Comparison of ENCODE assay signal across 8 mouse cellular contexts in genomic region chr3:117575928-117576254, GRCm38 (mm10). TPM values are rescaled to one million over a fixed set of nuclear protein-coding genes. Genes with fewer than 3 reads are reported as not detected.
DNase-seq lines count a peak whose midpoint lies in the region; ATAC-seq and TF ChIP-seq lines count a peak whose summit lies in the region.

No protein-coding gene starts in this region.

- peak; percentile 43; the same call in 1 of the 2 replicates for ATAC-seq in heart, embryonic 14.5 days (ENCODE audit: insufficient number of reproducible peaks, insufficient read depth, low FRiP score, low read depth)
- no peak for ATAC-seq in G1E (ENCODE audit: extremely low read depth, insufficient number of reproducible peaks, low FRiP score, poor library complexity, severe bottlenecking)
- no peak; the same call in 1 of the 2 replicates for ATAC-seq in hindbrain, embryonic 11.5 days (ENCODE audit: low FRiP score)
- no peak; the same call in 1 of the 2 replicates for ATAC-seq in midbrain, embryonic 12.5 days (ENCODE audit: low FRiP score, low read depth)

- H3K9me3 ChIP-seq in heart, embryonic 14.5 days (ENCODE audit: control insufficient read depth, low read length) = no peaks in the 10 kb centered on the region
- H3K9me3 ChIP-seq in G1E (replicated peaks) = peaks cover 33% of the 10 kb centered on the region
- no peaks in the 10 kb centered on the region for H3K9me3 ChIP-seq in hindbrain, embryonic 11.5 days (ENCODE audit: control insufficient read depth, low read length)
- H3K9me3 ChIP-seq in midbrain, embryonic 12.5 days = no peaks in the 10 kb centered on the region

- TF ChIP-seq CTCF in G1E (IDR thresholded peaks at IDR 0.05; ENCODE audit: low read depth, low read length) = no peak

- no peak for DNase-seq in heart, postnatal 10 days
- DNase-seq in G1E (ENCODE audit: low spot score) = no peak
- DNase-seq in hindbrain, embryonic 11.5 days (ENCODE audit: low spot score) = no peak
- DNase-seq in urinary bladder, postnatal 25 days (ENCODE audit: low spot score) = no peak
- DNase-seq in spleen, postnatal 36 days (ENCODE audit: low spot score in 2 of 2) = no peak
- DNase-seq in kidney, postnatal 25 days = no peak

- peaks cover 4% of the 10 kb centered on the region in 2 experiments; a peak in 1 of 4 replicates for H3K4me1 ChIP-seq in heart, embryonic 14.5 days (ENCODE audit: control insufficient read depth in 2 of 2, insufficient read depth in 2 of 2, low read length in 2 of 2)
- no peaks in the 10 kb centered on the region for H3K4me1 ChIP-seq in G1E (ENCODE audit: insufficient read depth, low read depth, low read length)
- no peaks in the 10 kb centered on the region for H3K4me1 ChIP-seq in hindbrain, embryonic 11.5 days (replicated peaks; ENCODE audit: control insufficient read depth, insufficient read depth, low read length)
- H3K4me1 ChIP-seq in midbrain, embryonic 12.5 days = no peaks in the 10 kb centered on the region

- WGBS in heart, embryonic 14.5 days = 12% methylated on average over 3 of the region's 3 CpGs
- 13% methylated on average over 3 of the region's 3 CpGs for WGBS in hindbrain, embryonic 11.5 days
- 28% methylated on average over 3 of the region's 3 CpGs for WGBS in midbrain, embryonic 12.5 days

- H3K27ac ChIP-seq in heart, embryonic 14.5 days (replicated peaks in 1 of 2; ENCODE audit: control insufficient read depth in 1 of 2, insufficient read depth in 1 of 2, low read depth in 2 of 2, low read length in 2 of 2) = 0 out of 4 replicates have a peak overlapping the region, but pooled peaks of 1 of the 2 experiments have one; percentile 19
- H3K27ac ChIP-seq in hindbrain, embryonic 11.5 days (ENCODE audit: low read depth, low read length) = no peak overlapping the region
- H3K27ac ChIP-seq in midbrain, embryonic 12.5 days (replicated peaks) = no peak overlapping the region

- H3K9ac ChIP-seq in heart, embryonic 14.5 days (ENCODE audit: low read length) = peak overlapping the region; percentile 64
- H3K9ac ChIP-seq in hindbrain, embryonic 11.5 days (ENCODE audit: low read depth, low read length) = peak overlapping the region; percentile 75
- H3K9ac ChIP-seq in midbrain, embryonic 12.5 days (replicated peaks) = peak overlapping the region; percentile 76; the same call in 1 of the 2 replicates

- H3K4me3 ChIP-seq in heart, embryonic 14.5 days (ENCODE audit: control insufficient read depth in 1 of 2, insufficient read depth in 1 of 2, low read depth in 1 of 2, low read length in 2 of 2) = peak overlapping the region; percentile 58 to 59
- H3K4me3 ChIP-seq in G1E (ENCODE audit: low read depth, low read length) = peak overlapping the region; percentile 13; the same call in 1 of the 2 replicates
- peak overlapping the region; percentile 66 for H3K4me3 ChIP-seq in hindbrain, embryonic 11.5 days (ENCODE audit: low read depth, low read length)
- peak overlapping the region; percentile 65 for H3K4me3 ChIP-seq in midbrain, embryonic 12.5 days

- 0 out of 2 replicates have a peak, but pooled peaks cover 4% of the 10 kb centered on the region for H3K27me3 ChIP-seq in heart, embryonic 14.5 days (ENCODE audit: control insufficient read depth, insufficient read depth, low read length)
- no peaks in the 10 kb centered on the region for H3K27me3 ChIP-seq in G1E (ENCODE audit: insufficient read depth, low read length)
- peaks cover 4% of the 10 kb centered on the region; the same call in 1 of the 2 replicates for H3K27me3 ChIP-seq in hindbrain, embryonic 11.5 days (ENCODE audit: control insufficient read depth, insufficient read depth, low read length)
- H3K27me3 ChIP-seq in midbrain, embryonic 12.5 days = peaks cover 28% of the 10 kb centered on the region

- H3K36me3 ChIP-seq in heart, embryonic 14.5 days (ENCODE audit: control insufficient read depth, insufficient read depth, low read length) = no peaks in the 10 kb centered on the region
- no peaks in the 10 kb centered on the region for H3K36me3 ChIP-seq in G1E (replicated peaks)
- no peaks in the 10 kb centered on the region for H3K36me3 ChIP-seq in hindbrain, embryonic 11.5 days (ENCODE audit: control insufficient read depth, insufficient read depth, low read length)
- H3K36me3 ChIP-seq in midbrain, embryonic 12.5 days = no peaks in the 10 kb centered on the region

- intact Hi-C loops in heart, postnatal 10 days (cut with DNase I) = no loop called here

- H3K4me2 ChIP-seq in heart, embryonic 14.5 days (ENCODE audit: low read length) = peak overlapping the region; percentile 83
- H3K4me2 ChIP-seq in hindbrain, embryonic 11.5 days (replicated peaks; ENCODE audit: low read depth, low read length) = peak overlapping the region; percentile 97
- peak overlapping the region; percentile 96 for H3K4me2 ChIP-seq in midbrain, embryonic 12.5 days (replicated peaks)

RNA-seq across cellular contexts. Expression of gene Plppr5, which starts 1.3 kb away (rescaled TPM):
- polyA plus RNA-seq in heart, embryonic 14.5 days (2014; fragmentation: Nextera tagmentation; extraction: Ambion mirVana) = 4.6 and 6.0 TPM in 2 replicates
- total RNA-seq in heart, postnatal 10 days (2021) = under 1 TPM; 0.50 to 0.65 TPM
- total RNA-seq in G1E (2014; fragmentation: Nextera tagmentation) = not detected in 2 replicates
- total RNA-seq in G1E (2017) = 0.05 and 0.12 TPM in 2 replicates
- not detected in 2 replicates for polyA plus RNA-seq in G1E (2012)
- polyA plus RNA-seq in hindbrain, embryonic 11.5 days (2014; fragmentation: Nextera tagmentation; extraction: Ambion mirVana) = 0.40 and 0.48 TPM in 2 replicates
- 0.36 and 0.47 TPM in 2 replicates for polyA plus RNA-seq in midbrain, embryonic 12.5 days (2016; fragmentation: Nextera tagmentation; extraction: Ambion mirVana)

Comparison
In these comparisons a context has a peak if more than half of its experiments do, and no peak if none do; other contexts are left out.
1. H3K4me3 ChIP-seq: peak in every context shown above with its lines; median percentile 66 in hindbrain, embryonic 11.5 days; 65 in midbrain, embryonic 12.5 days; 58 in heart, embryonic 14.5 days; 13 in G1E.